In genomic region chr1:26631442-26631841, GRCm38 (mm10) we compare ENCODE assay signal across 37 mouse cellular contexts. TPM values are rescaled to one million over a fixed set of nuclear protein-coding genes. Genes with fewer than 3 reads are reported as not detected.
A peak's percentile ranks its signal among the peaks of the same experiment; 100 is the strongest.
DNase-seq lines count a peak whose midpoint lies in the region; ATAC-seq and TF ChIP-seq lines count a peak whose summit lies in the region.
"Had no signal": no experiment of that assay in that cellular context is flagged by ENCODE, and none has a peak within 500 bp of the region (broad histone marks: within the 10 kb centered on the region; RNA-seq: fewer than 3 reads in every experiment).

No protein-coding gene starts in this region.

- H3K27ac ChIP-seq in hindbrain, embryonic 16.5 days (ENCODE audit: low read depth, low read length) = no peak overlapping the region
- no peak overlapping the region for H3K27ac ChIP-seq in hindbrain, embryonic 12.5 days
- no peak overlapping the region for H3K27ac ChIP-seq in midbrain, postnatal 0 days (ENCODE audit: low read depth, low read length)
- H3K27ac ChIP-seq in kidney, embryonic 16.5 days (ENCODE audit: low read length) = no peak overlapping the region
- H3K27ac ChIP-seq: heart, adult 2 months; hindbrain, embryonic 15.5 days; intestine, embryonic 15.5 days; left cerebral cortex, adult 2 months; limb, embryonic 13.5 days; lung, embryonic 15.5 days; midbrain, embryonic 12.5 days; neural tube, embryonic 13.5 days; stomach, embryonic 15.5 days had no signal

- no peak overlapping the region for H3K4me2 ChIP-seq in hindbrain, embryonic 16.5 days (ENCODE audit: low read length)
- no peak overlapping the region for H3K4me2 ChIP-seq in hindbrain, embryonic 12.5 days (replicated peaks)
- no peak overlapping the region for H3K4me2 ChIP-seq in midbrain, postnatal 0 days (ENCODE audit: low read depth, low read length, poor library complexity, severe bottlenecking)
- H3K4me2 ChIP-seq in kidney, embryonic 16.5 days (replicated peaks; ENCODE audit: low read depth, low read length) = no peak overlapping the region
- H3K4me2 ChIP-seq: heart, embryonic 12.5 days; hindbrain, embryonic 15.5 days; intestine, embryonic 15.5 days; limb, embryonic 13.5 days; liver, embryonic 11.5 days; lung, embryonic 15.5 days; midbrain, embryonic 12.5 days; neural tube, embryonic 13.5 days; stomach, embryonic 15.5 days had no signal

- no peaks in the 10 kb centered on the region for H3K27me3 ChIP-seq in hindbrain, embryonic 16.5 days (replicated peaks; ENCODE audit: control insufficient read depth, insufficient read depth, low read length)
- H3K27me3 ChIP-seq in hindbrain, embryonic 12.5 days = no peaks in the 10 kb centered on the region
- H3K27me3 ChIP-seq in midbrain, postnatal 0 days (ENCODE audit: insufficient read depth, low read length) = no peaks in the 10 kb centered on the region
- H3K27me3 ChIP-seq in kidney, embryonic 16.5 days (ENCODE audit: insufficient read depth, low read length) = no peaks in the 10 kb centered on the region
- H3K27me3 ChIP-seq: heart, embryonic 12.5 days; hindbrain, embryonic 15.5 days; intestine, embryonic 15.5 days; limb, embryonic 13.5 days; lung, embryonic 15.5 days; midbrain, embryonic 12.5 days; neural tube, embryonic 13.5 days; Patski; stomach, embryonic 15.5 days had no signal

- no peaks in the 10 kb centered on the region for H3K4me1 ChIP-seq in hindbrain, embryonic 16.5 days (ENCODE audit: control insufficient read depth, insufficient read depth, low read depth, low read length)
- H3K4me1 ChIP-seq in hindbrain, embryonic 12.5 days = no peaks in the 10 kb centered on the region
- H3K4me1 ChIP-seq in midbrain, postnatal 0 days (ENCODE audit: insufficient read depth, low read length) = no peaks in the 10 kb centered on the region
- no peaks in the 10 kb centered on the region for H3K4me1 ChIP-seq in kidney, embryonic 16.5 days (ENCODE audit: insufficient read depth, low read length)
- H3K4me1 ChIP-seq: heart, embryonic 12.5 days; hindbrain, embryonic 15.5 days; intestine, embryonic 15.5 days; limb, embryonic 13.5 days; lung, embryonic 15.5 days; midbrain, embryonic 12.5 days; neural tube, embryonic 13.5 days; stomach, embryonic 15.5 days had no signal

- no peaks in the 10 kb centered on the region for H3K36me3 ChIP-seq in hindbrain, embryonic 16.5 days (ENCODE audit: control insufficient read depth, insufficient read depth, low read length)
- no peaks in the 10 kb centered on the region for H3K36me3 ChIP-seq in hindbrain, embryonic 12.5 days
- no peaks in the 10 kb centered on the region for H3K36me3 ChIP-seq in midbrain, postnatal 0 days (ENCODE audit: insufficient read depth, low read length)
- H3K36me3 ChIP-seq in kidney, embryonic 16.5 days (ENCODE audit: insufficient read depth, low read length) = no peaks in the 10 kb centered on the region
- H3K36me3 ChIP-seq: G1E; heart, embryonic 12.5 days; hindbrain, embryonic 15.5 days; intestine, embryonic 15.5 days; limb, embryonic 13.5 days; lung, embryonic 15.5 days; midbrain, embryonic 12.5 days; neural tube, embryonic 13.5 days; stomach, embryonic 15.5 days had no signal

- no peak overlapping the region for H3K9ac ChIP-seq in hindbrain, embryonic 16.5 days (ENCODE audit: low read depth, low read length)
- no peak overlapping the region for H3K9ac ChIP-seq in hindbrain, embryonic 12.5 days
- no peak overlapping the region for H3K9ac ChIP-seq in midbrain, postnatal 0 days (replicated peaks; ENCODE audit: low read length, poor library complexity, severe bottlenecking)
- H3K9ac ChIP-seq in kidney, embryonic 16.5 days (replicated peaks; ENCODE audit: low read length) = no peak overlapping the region
- H3K9ac ChIP-seq: forebrain, postnatal 0 days; heart, embryonic 12.5 days; hindbrain, embryonic 15.5 days; intestine, embryonic 15.5 days; limb, embryonic 13.5 days; lung, embryonic 15.5 days; midbrain, embryonic 12.5 days; neural tube, embryonic 13.5 days; stomach, embryonic 15.5 days had no signal

- H3K9me3 ChIP-seq in hindbrain, embryonic 16.5 days (ENCODE audit: control insufficient read depth, low read length) = no peaks in the 10 kb centered on the region
- no peaks in the 10 kb centered on the region for H3K9me3 ChIP-seq in hindbrain, embryonic 12.5 days (replicated peaks)
- no peaks in the 10 kb centered on the region for H3K9me3 ChIP-seq in midbrain, postnatal 0 days (ENCODE audit: low read length)
- no peaks in the 10 kb centered on the region; the same call in 1 of the 2 replicates for H3K9me3 ChIP-seq in kidney, embryonic 16.5 days (ENCODE audit: low read length)
- H3K9me3 ChIP-seq: hindbrain, embryonic 15.5 days; intestine, embryonic 15.5 days; limb, embryonic 13.5 days; lung, embryonic 15.5 days; midbrain, embryonic 12.5 days; neural tube, embryonic 13.5 days; stomach, embryonic 15.5 days had no signal

- 18% methylated on average over 3 of the region's 3 CpGs for WGBS in hindbrain, embryonic 16.5 days
- WGBS in hindbrain, embryonic 12.5 days = 28% methylated on average over 3 of the region's 3 CpGs
- WGBS in midbrain, postnatal 0 days = 13% methylated on average over 3 of the region's 3 CpGs
- WGBS in kidney, embryonic 16.5 days = 73% methylated on average over 3 of the region's 3 CpGs

- DNase-seq in cerebellum, postnatal 14 days = peak; percentile 7 to 36
- no peak for DNase-seq in cerebellum, postnatal 4 days (ENCODE audit: low spot score in 2 of 2)
- DNase-seq in brain, adult 2 months (ENCODE audit: low read depth, low spot score) = peak; percentile 25
- peak; percentile 21 for DNase-seq in midbrain, postnatal 0 days (ENCODE audit: low spot score)
- no peak for DNase-seq in ovary, postnatal 14 days (ENCODE audit: low spot score)
- DNase-seq: adrenal gland, postnatal 10 days; cerebellum, adult 18-20 months; cerebellum, postnatal 25 days; forebrain, postnatal 0 days; heart, adult 2 months; kidney, adult 8-10 months; kidney, postnatal 10 days; right cerebral cortex, postnatal 25 days had no signal

- no peak overlapping the region for H3K4me3 ChIP-seq in hindbrain, embryonic 16.5 days (ENCODE audit: low read length)
- no peak overlapping the region for H3K4me3 ChIP-seq in hindbrain, embryonic 12.5 days
- no peak overlapping the region for H3K4me3 ChIP-seq in midbrain, postnatal 0 days (ENCODE audit: low read depth, low read length)
- no peak overlapping the region for H3K4me3 ChIP-seq in kidney, embryonic 16.5 days (ENCODE audit: low read length)
- H3K4me3 ChIP-seq: heart, adult 2 months; heart, embryonic 12.5 days; hindbrain, embryonic 15.5 days; intestine, embryonic 15.5 days; left cerebral cortex, adult 2 months; limb, embryonic 13.5 days; lung, embryonic 15.5 days; midbrain, embryonic 12.5 days; myocyte; neural tube, embryonic 13.5 days; stomach, embryonic 15.5 days had no signal

- ATAC-seq in hindbrain, embryonic 16.5 days = peak; percentile 71; the same call in 1 of the 2 replicates
- ATAC-seq in hindbrain, embryonic 12.5 days (ENCODE audit: low FRiP score) = no peak
- no peak for ATAC-seq in midbrain, postnatal 0 days (ENCODE audit: low FRiP score)
- no peak for ATAC-seq in kidney, embryonic 16.5 days (ENCODE audit: low FRiP score, low TSS enrichment)
- ATAC-seq: forebrain, postnatal 0 days; intestine, embryonic 15.5 days; Patski had no signal

- no peak for TF ChIP-seq CTCF in midbrain, postnatal 0 days (IDR thresholded peaks at IDR 0.05)

RNA-seq across cellular contexts. Expression of gene 4931408C20Rik, which starts 55.8 kb away (rescaled TPM):
- not detected in 2 replicates for polyA plus RNA-seq in hindbrain, embryonic 16.5 days (2015; fragmentation: Nextera tagmentation; extraction: Ambion mirVana)
- polyA plus RNA-seq in hindbrain, embryonic 12.5 days (2016; fragmentation: Nextera tagmentation; extraction: Ambion mirVana) = not detected in 2 replicates
- total RNA-seq in midbrain, postnatal 0 days (2014; rRNA removed) = not detected in 2 replicates
- not detected in 2 replicates for polyA plus RNA-seq in midbrain, postnatal 0 days (2015; fragmentation: Nextera tagmentation; extraction: Ambion mirVana)
- not detected in 2 replicates for polyA plus RNA-seq in kidney, embryonic 16.5 days (2015; fragmentation: Nextera tagmentation; extraction: Ambion mirVana)
- total RNA-seq: adrenal gland, postnatal 10 days; forebrain, postnatal 0 days; gastrocnemius, adult 8-10 months; gastrocnemius, postnatal 4 days; heart, adult 2 months; layer of hippocampus, postnatal 10 days; left cerebral cortex, adult 2 months; left cerebral cortex, postnatal 25 days; megakaryocyte progenitor cell, adult 5-6 weeks had no signal
- polyA plus RNA-seq: embryonic facial prominence, embryonic 11.5 days; forebrain, postnatal 0 days; G1E; heart, embryonic 12.5 days; heart, postnatal 0 days; hindbrain, embryonic 15.5 days; intestine, embryonic 15.5 days; limb, embryonic 13.5 days; liver, embryonic 11.5 days; liver, embryonic 16.5 days; lung, embryonic 15.5 days; midbrain, embryonic 12.5 days; myocyte; neural tube, embryonic 13.5 days; Patski; stomach, embryonic 15.5 days had no signal

Comparison
In these comparisons a context has a peak if more than half of its experiments do, and no peak if none do; other contexts are left out.
1. DNase-seq: peak in cerebellum, postnatal 14 days (2 of 2), brain, adult 2 months (single experiment) and midbrain, postnatal 0 days (single experiment); none in cerebellum, postnatal 4 days (0 of 2) and ovary, postnatal 14 days (single experiment).